18 mouse cellular contexts compared by ENCODE assay signal in genomic region chr8:95184171-95184570, GRCm38 (mm10).
"Had no signal": no experiment of that assay in that cellular context is flagged by ENCODE, and none has a peak within 500 bp of the region (broad histone marks: within the 10 kb centered on the region; RNA-seq: fewer than 3 reads in every experiment).

No protein-coding gene starts in this region.

- H3K27ac ChIP-seq: liver, embryonic 12.5 days; liver, embryonic 14.5 days; midbrain, embryonic 12.5 days; neural tube, embryonic 13.5 days; neural tube, embryonic 15.5 days; stomach, embryonic 15.5 days; stomach, postnatal 0 days had no signal

- H3K36me3 ChIP-seq: liver, embryonic 12.5 days; midbrain, embryonic 12.5 days; neural tube, embryonic 13.5 days; neural tube, embryonic 15.5 days; stomach, embryonic 15.5 days had no signal

- H3K4me1 ChIP-seq: midbrain, embryonic 12.5 days; neural tube, embryonic 13.5 days; stomach, embryonic 15.5 days had no signal

- H3K27me3 ChIP-seq: midbrain, embryonic 12.5 days; neural tube, embryonic 13.5 days; neural tube, embryonic 15.5 days; stomach, embryonic 15.5 days had no signal

- H3K9ac ChIP-seq: liver, embryonic 12.5 days; liver, embryonic 14.5 days; lung, embryonic 14.5 days; midbrain, embryonic 12.5 days; neural tube, embryonic 13.5 days; neural tube, embryonic 15.5 days; stomach, embryonic 15.5 days had no signal

- H3K9me3 ChIP-seq: liver, embryonic 12.5 days; midbrain, embryonic 12.5 days; neural tube, embryonic 13.5 days; neural tube, embryonic 15.5 days; stomach, embryonic 15.5 days had no signal

- ATAC-seq: liver, embryonic 12.5 days; midbrain, embryonic 16.5 days had no signal

- H3K4me2 ChIP-seq: liver, embryonic 12.5 days; lung, embryonic 14.5 days; midbrain, embryonic 12.5 days; neural tube, embryonic 13.5 days; neural tube, embryonic 15.5 days; stomach, embryonic 15.5 days had no signal

- DNase-seq: lung, adult 18-20 months; lung, embryonic 14.5 days; lung, postnatal 10 days; lung, postnatal 4 days; midbrain, embryonic 14.5 days; right cerebral cortex, postnatal 14 days; thymus, adult 2 months; thymus, postnatal 25 days; thymus, postnatal 4 days had no signal

- H3K4me3 ChIP-seq: liver, embryonic 12.5 days; midbrain, embryonic 12.5 days; myocyte; neural tube, embryonic 13.5 days; neural tube, embryonic 15.5 days; stomach, embryonic 15.5 days had no signal
